Mouse (Mus musculus) kidney, postnatal 0 days (tissue): ENCODE data around the gene Fancg. TPM values are rescaled to one million over a fixed set of nuclear protein-coding genes. Genes with fewer than 3 reads are reported as not detected.

Experiments used
- ATAC-seq: fragments of 200-750 bp; cut with Nextera tagmentation; replicated peaks from 2 replicates; pipeline ENCODE4 v1.8.0; 2017; ENCODE audit warnings: low read depth, moderate number of reproducible peaks, moderate TSS enrichment, moderate library complexity; ENCODE audit not compliant: low FRiP score
- DNase-seq: peaks from one replicate; pipeline ENCODE4 v3.0.0-alpha.2; 2016; ENCODE audit warnings: low spot score
- H3K27ac ChIP-seq: fragments of 300-500 bp; sonication (generic); 2 replicates; pipeline ENCODE4 v1.5.1; 2014; ENCODE audit warnings: mild to moderate bottlenecking
- H3K27me3 ChIP-seq: fragments of 300-500 bp; sonication (generic); 2 replicates; pipeline ENCODE4 v1.6.1; 2014; ENCODE audit warnings: low read length, mixed read lengths; ENCODE audit not compliant: insufficient read depth
- H3K36me3 ChIP-seq: fragments of 300-500 bp; sonication (generic); 2 replicates; pipeline ENCODE4 v1.6.1; 2014; ENCODE audit warnings: low read length, mixed read lengths; ENCODE audit not compliant: insufficient read depth
- H3K4me1 ChIP-seq: fragments of 300-500 bp; sonication (generic); replicated peaks from 2 replicates; pipeline ENCODE4 v1.6.1; 2014; ENCODE audit warnings: antibody characterized with exemption, low read length, mixed read lengths; ENCODE audit not compliant: insufficient read depth
- H3K4me2 ChIP-seq: fragments of 300-500 bp; sonication (generic); 2 replicates; pipeline ENCODE4 v1.6.1; 2014; ENCODE audit warnings: mild to moderate bottlenecking, low read length, moderate library complexity, mixed read lengths
- H3K4me3 ChIP-seq: fragments of 300-500 bp; sonication (generic); replicated peaks from 2 replicates; pipeline ENCODE4 v1.5.1; 2014; ENCODE audit warnings: low read depth, low read length
- H3K9ac ChIP-seq: fragments of 300-500 bp; sonication (generic); 2 replicates; pipeline ENCODE4 v1.6.1; 2014; ENCODE audit warnings: low read depth, low read length
- H3K9me3 ChIP-seq: fragments of 300-500 bp; sonication (generic); replicated peaks from 2 replicates; pipeline ENCODE4 v1.6.1; 2016; ENCODE audit warnings: low read length, inconsistent platforms, mixed read lengths
- CTCF ChIP-seq: IDR thresholded peaks from 2 replicates; pipeline ENCODE4 v1.5.1; 2016; ENCODE audit warnings: antibody characterized with exemption, low read depth, mild to moderate bottlenecking, moderate library complexity
- WGBS: fragments of 180-500 bp; shearing (Covaris S2); extraction: QIAGEN DNeasy Blood & Tissue Kit; methylation state at CpG from one replicate; pipeline ENCODE4 v1.1.7; 2014; 5-methylcytosine and 5-hydroxymethylcytosine counted together
- polyA plus RNA-seq: library from polyadenylated mRNA; unstranded; fragments of >200 nt; fragmentation: Nextera tagmentation; extraction: Ambion mirVana; gene quantifications from 2 replicates; pipeline ENCODE4 v1.2.1, GENCODE M21; 2015

Gene Fancg
- polyA plus RNA-seq, 1 experiment from 2014 or later: 7.2 TPM

GRCm38 (mm10) chr4:43040881-43041547, 30.7 kb upstream of the Fancg start:
- peaks cover 5% of the 10 kb centered on the region for H3K36me3 ChIP-seq
- H3K9ac ChIP-seq: no peak overlapping the region
- H3K9me3 ChIP-seq: no peaks in the 10 kb centered on the region
- no peak overlapping the region for H3K4me3 ChIP-seq
- no peak for ATAC-seq
- peaks cover 27% of the 10 kb centered on the region for H3K4me1 ChIP-seq
- H3K4me2 ChIP-seq: no peak overlapping the region
- H3K27ac ChIP-seq: 0 out of 2 replicates have a peak overlapping the region, but pooled peaks have one; percentile 31
- no peak for DNase-seq
- no peaks in the 10 kb centered on the region for H3K27me3 ChIP-seq
- no peak for TF ChIP-seq CTCF
- whole genome bisulfite sequencing: 67% methylated on average over 9 of the region's 9 CpGs

GRCm38 (mm10) chr4:43040114-43040572, 29.8 kb upstream of the Fancg start:
- Histone ChIP-seq H3K27ac (peak overlapping the region; percentile 63), H3K4me2 (peak overlapping the region; percentile 70), H3K4me3 (peak overlapping the region; percentile 52), H3K4me1 (peaks cover 24% of the 10 kb centered on the region), H3K9ac (peak overlapping the region; percentile 67), H3K36me3 (peaks cover 6% of the 10 kb centered on the region), H3K9me3 (no peaks in the 10 kb centered on the region), H3K27me3 (no peaks in the 10 kb centered on the region)
- TF ChIP-seq CTCF: peak; percentile 37; the same call in 1 of the 2 replicates
- WGBS: 0% methylated on average over 25 of the region's 25 CpGs
- peak; percentile 100 for DNase-seq
- ATAC-seq: peak; percentile 97

DNA sequence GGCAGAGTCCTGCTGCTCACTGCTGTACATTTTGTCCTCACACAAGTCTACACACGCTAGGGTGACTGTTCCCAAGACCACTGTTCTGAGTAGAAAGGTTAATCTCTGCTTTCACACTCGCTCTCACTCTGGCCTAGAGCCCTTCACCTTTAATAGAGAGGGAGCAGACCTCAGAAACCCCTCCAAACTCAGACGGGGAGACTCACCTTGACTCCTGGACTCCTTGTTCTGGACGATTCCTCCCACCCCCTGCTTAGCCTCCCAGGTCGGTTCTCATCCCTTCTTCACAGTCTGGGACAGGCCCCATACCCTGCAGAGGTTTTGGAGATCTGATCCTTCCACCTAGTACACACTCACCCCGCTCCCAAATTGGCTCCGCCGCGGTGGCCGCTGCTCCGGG, 29.3 kb upstream of the Fancg start:
- peaks cover 9% of the 10 kb centered on the region for H3K36me3 ChIP-seq
- H3K27ac ChIP-seq: peak overlapping the region; percentile 63
- peak overlapping the region; percentile 52 for H3K4me3 ChIP-seq
- ATAC-seq: no peak; the same call in 1 of the 2 replicates
- TF ChIP-seq CTCF: no peak
- H3K4me1 ChIP-seq: peaks cover 19% of the 10 kb centered on the region
- no peak for DNase-seq
- H3K4me2 ChIP-seq: peak overlapping the region; percentile 70
- H3K9me3 ChIP-seq: no peaks in the 10 kb centered on the region
- WGBS: 5% methylated on average over 11 of the region's 11 CpGs
- H3K9ac ChIP-seq: peak overlapping the region; percentile 67
- H3K27me3 ChIP-seq: no peaks in the 10 kb centered on the region

DNA sequence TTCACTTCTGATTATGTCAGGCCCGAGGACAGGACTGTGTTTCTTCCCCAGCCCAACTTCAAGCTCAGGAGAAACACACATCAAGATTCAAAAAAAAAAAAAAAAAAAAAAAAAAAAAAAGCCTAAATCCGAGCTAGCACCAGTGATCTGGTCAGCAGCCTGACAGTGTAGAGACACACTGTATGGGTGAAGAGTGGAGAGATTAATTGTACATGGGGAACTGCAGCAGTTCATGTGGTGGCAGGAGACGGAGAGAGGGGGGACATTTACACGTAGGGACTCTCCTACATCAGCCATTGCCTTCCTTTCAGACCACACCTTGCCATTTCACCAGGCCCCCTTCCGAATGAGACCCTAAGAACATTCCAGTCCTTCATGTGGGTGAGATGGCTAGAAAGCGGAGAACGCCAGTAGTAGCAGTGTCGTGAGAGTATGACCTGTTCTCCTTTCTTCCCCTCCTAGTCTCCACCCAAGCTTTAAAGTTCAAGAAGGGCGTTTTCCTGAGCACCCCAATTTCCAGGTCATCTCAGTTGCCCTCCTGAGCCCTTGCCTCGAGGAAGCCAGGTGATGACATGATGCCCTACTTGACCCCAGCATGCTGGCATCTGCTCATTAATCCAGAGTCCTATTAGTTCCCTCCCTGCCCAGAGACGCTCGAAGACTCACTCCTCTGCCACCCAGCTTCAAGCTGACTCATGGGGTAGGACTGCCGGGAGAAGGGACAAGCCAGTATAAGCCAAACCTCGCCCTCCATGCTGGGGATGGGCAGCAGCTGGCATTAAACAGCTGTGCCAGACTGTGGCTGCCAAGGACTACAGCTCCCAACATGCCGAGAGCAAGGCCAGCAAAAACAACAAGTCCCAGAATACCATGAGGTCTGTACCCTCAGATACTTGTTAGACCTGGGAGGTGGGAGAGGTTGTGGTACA, 28.5 kb upstream of the Fancg start:
- H3K27ac ChIP-seq: peak overlapping the region; percentile 63
- peak overlapping the region; percentile 70 for H3K4me2 ChIP-seq
- peak overlapping the region; percentile 52 for H3K4me3 ChIP-seq
- peaks cover 11% of the 10 kb centered on the region; the same call in 1 of the 2 replicates for H3K4me1 ChIP-seq
- H3K9me3 ChIP-seq: no peaks in the 10 kb centered on the region
- TF ChIP-seq CTCF: no peak
- no peaks in the 10 kb centered on the region for H3K27me3 ChIP-seq
- 49% methylated on average over 15 of the region's 15 CpGs for WGBS
- H3K9ac ChIP-seq: peak overlapping the region; percentile 67
- ATAC-seq (no peak), DNase-seq (peak; percentile 39)
- H3K36me3 ChIP-seq: peaks cover 16% of the 10 kb centered on the region

DNA sequence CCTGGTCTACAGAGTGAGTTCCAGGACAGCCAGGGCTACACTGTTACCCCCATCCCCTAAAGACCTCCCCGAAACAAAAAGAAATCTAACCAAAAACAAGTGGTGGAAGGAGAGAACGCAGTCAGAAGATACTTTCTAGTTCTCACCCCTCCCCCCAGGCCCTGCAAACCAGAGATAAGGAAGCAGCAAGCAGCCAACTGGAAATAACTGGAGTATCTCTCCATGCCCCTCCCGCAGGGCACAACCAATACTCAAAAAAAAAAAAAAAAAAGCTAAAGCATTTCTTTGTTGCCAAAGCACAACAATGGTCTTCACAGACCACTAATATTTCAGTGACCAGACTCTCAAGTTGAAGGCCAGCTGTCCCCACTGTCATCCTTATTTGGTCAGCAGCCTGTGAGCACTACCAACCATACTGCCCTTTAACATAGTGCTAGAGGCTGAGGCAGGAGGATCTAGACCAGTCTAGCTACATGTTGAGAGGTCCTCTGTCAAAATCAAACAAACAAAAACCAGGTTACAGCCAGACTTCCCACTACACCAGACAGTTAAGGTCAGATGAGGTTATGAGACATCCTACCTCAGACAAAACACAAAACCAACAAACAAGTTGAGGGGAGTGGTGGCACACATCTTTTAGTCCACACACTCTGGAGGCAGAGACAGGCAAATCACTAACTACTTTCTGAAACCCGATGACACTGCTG, 27.7 kb upstream of the Fancg start:
- Histone ChIP-seq H3K9me3 (no peaks in the 10 kb centered on the region), H3K27me3 (no peaks in the 10 kb centered on the region), H3K27ac (no peak overlapping the region), H3K36me3 (peaks cover 19% of the 10 kb centered on the region), H3K4me3 (no peak overlapping the region), H3K9ac (no peak overlapping the region), H3K4me1 (peaks cover 9% of the 10 kb centered on the region; the same call in 1 of the 2 replicates), H3K4me2 (no peak overlapping the region)
- no peak for TF ChIP-seq CTCF
- ATAC-seq (no peak), DNase-seq (no peak)
- 69% methylated on average over 4 of the region's 4 CpGs for WGBS

GRCm38 (mm10) chr4:43036356-43036755, 26.1 kb upstream of the Fancg start:
- TF ChIP-seq CTCF: no peak
- Histone ChIP-seq H3K27me3 (no peaks in the 10 kb centered on the region), H3K36me3 (peaks cover 19% of the 10 kb centered on the region), H3K9ac (no peak overlapping the region), H3K4me3 (no peak overlapping the region), H3K9me3 (no peaks in the 10 kb centered on the region), H3K4me1 (peaks cover 9% of the 10 kb centered on the region; the same call in 1 of the 2 replicates), H3K4me2 (no peak overlapping the region), H3K27ac (no peak overlapping the region)
- WGBS: 83% methylated on average over 10 of the region's 10 CpGs
- ATAC-seq (no peak), DNase-seq (no peak)
